Mouse (Mus musculus): ENCODE measurements around the gene Prr12. TPM values are rescaled to one million over a fixed set of nuclear protein-coding genes. Genes with fewer than 3 reads are reported as not detected.
A peak's percentile ranks its signal among the peaks of the same experiment; 100 is the strongest.

The Prr12 gene
- polyA plus RNA-seq, 1 experiment from 2014 or later = 11.3 TPM

- no peak for ATAC-seq (replicated peaks; ENCODE audit: low FRiP score)
- Histone ChIP-seq H3K9me3 (replicated peaks) (no peaks in the 10 kb centered on the region), H3K27me3 (no peaks in the 10 kb centered on the region), H3K9ac (no peak overlapping the region), H3K4me3 (replicated peaks) (no peak overlapping the region), H3K4me1 (peaks cover 18% of the 10 kb centered on the region), H3K36me3 (peaks cover 99% of the 10 kb centered on the region), H3K4me2 (no peak overlapping the region), H3K27ac (peak overlapping the region; percentile 32)
- WGBS = 38% methylated on average over 3 of the region's 3 CpGs
Observed at GRCm38 (mm10) chr7:45004546-45004945, 48.1 kb downstream of the Prr12 start.

GRCm38 (mm10) chr7:45002440-45002839 is 50.2 kb downstream of the Prr12 start:
- no peaks in the 10 kb centered on the region for H3K27me3 ChIP-seq
- 89% methylated on average over 7 of the region's 7 CpGs for WGBS
- ATAC-seq (replicated peaks; ENCODE audit: low FRiP score) = no peak

GRCm38 (mm10) chr7:45000539-45001114 is 52.1 kb downstream of the Prr12 start:
- Histone ChIP-seq H3K4me2 (no peak overlapping the region), H3K4me1 (peaks cover 45% of the 10 kb centered on the region), H3K36me3 (peaks cover 68% of the 10 kb centered on the region), H3K27me3 (no peaks in the 10 kb centered on the region), H3K9me3 (replicated peaks) (no peaks in the 10 kb centered on the region), H3K9ac (peak overlapping the region; percentile 5; the same call in 1 of the 2 replicates), H3K4me3 (replicated peaks) (no peak overlapping the region), H3K27ac (peak overlapping the region; percentile 28)
- ATAC-seq (replicated peaks; ENCODE audit: low FRiP score) = no peak
- 77% methylated on average over 21 of the region's 21 CpGs for WGBS

More at GRCm38 (mm10) chr7:45002440-45002839, 50.2 kb downstream of the Prr12 start:
- no peaks in the 10 kb centered on the region for H3K9me3 ChIP-seq (replicated peaks)
- no peak overlapping the region for H3K4me2 ChIP-seq
- H3K4me1 ChIP-seq = peaks cover 32% of the 10 kb centered on the region
- peaks cover 82% of the 10 kb centered on the region for H3K36me3 ChIP-seq
- H3K27ac ChIP-seq = no peak overlapping the region
- no peak overlapping the region for H3K9ac ChIP-seq
- H3K4me3 ChIP-seq (replicated peaks) = no peak overlapping the region

DNA sequence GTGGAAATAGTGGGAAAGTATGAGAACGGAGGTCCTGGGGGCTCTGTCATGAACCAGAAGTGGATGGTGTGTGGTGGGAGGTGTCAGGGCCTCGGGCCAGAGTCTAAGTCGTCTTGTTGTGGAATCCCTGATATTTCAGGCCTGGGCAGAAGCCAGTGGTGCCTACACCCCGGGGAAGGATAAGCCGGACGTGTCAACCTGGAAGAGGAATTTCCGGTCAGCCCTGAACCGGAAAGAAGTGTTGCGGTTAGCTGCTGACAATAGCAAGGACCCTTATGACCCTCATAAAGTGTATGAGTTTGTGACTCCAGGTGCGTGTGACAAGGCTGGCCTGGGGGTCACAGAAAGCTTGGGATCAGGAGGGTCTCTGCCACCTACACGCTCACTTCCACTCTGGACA is 52.9 kb downstream of the Prr12 start:
- peaks cover 49% of the 10 kb centered on the region for H3K4me1 ChIP-seq
- peak overlapping the region; percentile 91 for H3K4me2 ChIP-seq
- H3K36me3 ChIP-seq = peaks cover 68% of the 10 kb centered on the region
- peak overlapping the region; percentile 79; the same call in 1 of the 2 replicates for H3K4me3 ChIP-seq (replicated peaks)
- H3K27ac ChIP-seq = peak overlapping the region; percentile 28
- no peak for ATAC-seq (replicated peaks; ENCODE audit: low FRiP score)
- 59% methylated on average over 11 of the region's 11 CpGs for WGBS
- 0 out of 2 replicates have a peak overlapping the region, but pooled peaks have one; percentile 5 for H3K9ac ChIP-seq
- no peaks in the 10 kb centered on the region for H3K9me3 ChIP-seq (replicated peaks)
- no peaks in the 10 kb centered on the region for H3K27me3 ChIP-seq

DNA sequence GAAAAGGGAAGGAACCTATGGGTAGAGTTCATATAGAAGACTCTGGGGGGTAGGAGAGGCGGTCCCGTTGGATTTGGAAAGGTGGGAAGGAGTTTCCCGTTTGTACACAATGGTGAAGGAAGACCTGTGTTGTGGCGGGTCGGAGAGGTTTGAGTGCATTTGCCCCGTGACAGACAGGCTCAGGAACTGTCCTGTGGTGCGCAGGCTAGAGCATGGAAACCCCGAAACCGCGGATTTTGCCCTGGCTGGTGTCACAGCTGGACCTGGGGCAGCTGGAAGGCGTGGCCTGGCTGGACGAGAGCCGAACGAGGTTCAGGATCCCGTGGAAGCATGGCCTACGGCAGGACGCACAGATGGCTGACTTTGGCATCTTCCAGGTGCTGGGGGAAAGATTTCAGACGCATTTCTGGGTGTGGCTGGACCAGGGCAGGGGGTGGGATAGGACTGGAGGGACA is 54.2 kb downstream of the Prr12 start, which contains the start of gene Bcl2l12:
TSS of gene Bcl2l12 (minus strand) at position 212 of the 455 bp plus-strand sequence.
- peak within 1 kb of the TSS; percentile 79 for H3K4me3 ChIP-seq (replicated peaks)
- peak within 1 kb of the TSS; percentile 94 for H3K27ac ChIP-seq
- peak within 1 kb of the TSS; percentile 70 for H3K9ac ChIP-seq
- WGBS = 1% methylated on average over 18 of the region's 18 CpGs
- peaks cover 45% of the 10 kb centered on the region for H3K4me1 ChIP-seq
- H3K9me3 ChIP-seq (replicated peaks) = no peaks in the 10 kb centered on the region
- no peak for ATAC-seq (replicated peaks; ENCODE audit: low FRiP score)
- peaks cover 67% of the 10 kb centered on the region for H3K36me3 ChIP-seq
- H3K4me2 ChIP-seq = peak within 1 kb of the TSS; percentile 91
- H3K27me3 ChIP-seq = no peaks in the 10 kb centered on the region

DNA sequence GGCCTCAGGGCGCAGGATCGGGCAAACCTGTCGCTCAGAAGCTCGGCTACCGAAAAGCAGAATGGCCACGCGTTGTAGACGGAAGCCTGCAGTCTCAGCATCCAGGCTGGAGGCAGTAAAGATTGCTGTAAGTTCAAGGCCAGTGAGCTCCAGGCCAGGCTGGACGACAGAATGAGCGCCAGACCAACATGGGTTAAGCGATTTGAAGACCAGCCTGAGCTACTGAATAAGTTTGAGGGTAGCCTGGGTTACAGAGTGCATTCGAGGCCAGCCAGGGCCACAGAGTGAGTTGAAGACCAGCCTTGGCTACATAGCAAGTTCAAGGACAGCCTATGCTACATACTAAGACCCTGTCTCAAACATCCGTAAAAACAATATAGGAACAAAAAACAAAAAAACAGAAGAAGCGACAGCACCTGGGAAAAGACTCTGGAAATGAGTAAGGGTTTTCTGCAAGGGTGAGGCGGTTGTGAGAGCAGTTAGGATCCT is 54.7 kb downstream of the Prr12 start:
- H3K36me3 ChIP-seq = peaks cover 67% of the 10 kb centered on the region
- no peak for ATAC-seq (replicated peaks; ENCODE audit: low FRiP score)
- H3K27me3 ChIP-seq = no peaks in the 10 kb centered on the region
- peaks cover 45% of the 10 kb centered on the region for H3K4me1 ChIP-seq
- peak overlapping the region; percentile 79 for H3K4me3 ChIP-seq (replicated peaks)
- H3K4me2 ChIP-seq = peak overlapping the region; percentile 91
- 2% methylated on average over 15 of the region's 15 CpGs for WGBS
- peak overlapping the region; percentile 70 for H3K9ac ChIP-seq
- no peaks in the 10 kb centered on the region for H3K9me3 ChIP-seq (replicated peaks)
- peak overlapping the region; percentile 94 for H3K27ac ChIP-seq

DNA sequence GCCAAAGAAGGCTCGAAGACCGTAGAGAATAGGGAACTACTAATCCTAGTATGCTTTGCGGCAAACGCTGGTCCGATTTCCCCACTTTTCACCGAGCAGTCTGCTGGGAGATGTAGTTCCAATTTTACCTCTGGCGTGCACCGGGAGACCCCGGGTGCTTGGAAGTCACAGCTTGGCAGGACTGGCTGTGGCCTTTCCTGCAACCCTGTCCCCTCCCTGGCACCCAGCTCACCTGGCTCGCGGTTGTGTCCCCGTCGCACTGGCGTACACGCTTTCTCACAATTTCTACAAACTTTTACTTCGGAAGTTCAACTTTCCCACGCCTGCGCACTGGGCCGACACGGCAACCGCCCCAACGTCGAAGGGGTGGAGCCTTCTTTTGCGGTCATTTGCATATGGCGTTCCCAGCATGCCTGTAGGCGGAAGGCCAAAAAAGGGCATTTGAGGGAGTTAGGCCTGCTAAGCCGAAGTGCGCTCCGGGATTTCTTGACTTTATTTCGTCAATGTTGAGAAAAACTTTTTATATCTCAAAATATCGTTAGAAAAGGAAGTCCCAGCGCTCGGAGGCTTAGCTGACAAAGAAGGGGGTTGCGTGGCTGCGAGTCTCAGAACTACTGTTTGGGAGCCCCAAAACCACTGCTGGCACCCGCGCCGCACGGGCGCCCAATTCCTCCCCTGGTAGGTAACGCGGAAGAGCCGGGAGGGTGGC is 55.3 kb downstream of the Prr12 start, which contains the start of gene Irf3:
TSS of gene Irf3 (plus strand) at position 418 of the 709 bp plus-strand sequence.
- Histone ChIP-seq H3K27me3 (no peaks in the 10 kb centered on the region), H3K4me2 (peak within 1 kb of the TSS; percentile 91), H3K27ac (peak within 1 kb of the TSS; percentile 94), H3K9me3 (replicated peaks) (no peaks in the 10 kb centered on the region), H3K9ac (peak within 1 kb of the TSS; percentile 70), H3K36me3 (peaks cover 67% of the 10 kb centered on the region), H3K4me1 (peaks cover 45% of the 10 kb centered on the region), H3K4me3 (replicated peaks) (peak within 1 kb of the TSS; percentile 79)
- under 1% methylated on average over 43 of the region's 43 CpGs for WGBS
- peak; percentile 91 for ATAC-seq (replicated peaks; ENCODE audit: low FRiP score)

- Histone ChIP-seq H3K9ac (peak overlapping the region; percentile 70), H3K4me3 (replicated peaks) (peak overlapping the region; percentile 79), H3K36me3 (peaks cover 67% of the 10 kb centered on the region), H3K27me3 (no peaks in the 10 kb centered on the region), H3K27ac (peak overlapping the region; percentile 94), H3K9me3 (replicated peaks) (no peaks in the 10 kb centered on the region), H3K4me2 (peak overlapping the region; percentile 91), H3K4me1 (peaks cover 45% of the 10 kb centered on the region)
- ATAC-seq (replicated peaks; ENCODE audit: low FRiP score) = no peak
- WGBS = 12% methylated on average over 10 of the region's 10 CpGs
Observed at GRCm38 (mm10) chr7:44996672-44997071, 56.0 kb downstream of the Prr12 start.

- ATAC-seq (replicated peaks; ENCODE audit: low FRiP score) = peak; percentile 19
- no peaks in the 10 kb centered on the region for H3K27me3 ChIP-seq
- under 1% methylated on average over 29 of the region's 29 CpGs for WGBS
- H3K4me2 ChIP-seq = peak overlapping the region; percentile 72
- H3K9ac ChIP-seq = peak overlapping the region; percentile 85
- peaks cover 44% of the 10 kb centered on the region for H3K4me1 ChIP-seq
- peaks cover 45% of the 10 kb centered on the region for H3K36me3 ChIP-seq
- H3K9me3 ChIP-seq (replicated peaks) = no peaks in the 10 kb centered on the region
- H3K27ac ChIP-seq = peak overlapping the region; percentile 96
- peak overlapping the region; percentile 97 for H3K4me3 ChIP-seq (replicated peaks)
Observed at GRCm38 (mm10) chr7:44986879-44987718, 65.6 kb downstream of the Prr12 start.

GRCm38 (mm10) chr7:44986192-44986878 is 66.3 kb downstream of the Prr12 start, which contains the start of gene Prmt1:
Gene Prmt1, minus strand, starts transcription at chr7:44986568.
- Histone ChIP-seq H3K4me3 (replicated peaks) (peak within 1 kb of the TSS; percentile 97), H3K9ac (peak within 1 kb of the TSS; percentile 97), H3K27ac (peak within 1 kb of the TSS; percentile 97), H3K36me3 (peaks cover 45% of the 10 kb centered on the region), H3K4me1 (peaks cover 44% of the 10 kb centered on the region), H3K27me3 (no peaks in the 10 kb centered on the region), H3K9me3 (replicated peaks) (no peaks in the 10 kb centered on the region), H3K4me2 (peak within 1 kb of the TSS; percentile 72)
- peak; percentile 97 for ATAC-seq (replicated peaks; ENCODE audit: low FRiP score)
- under 1% methylated on average over 41 of the region's 42 CpGs for WGBS

Data from kidney, embryonic 15.5 days (tissue).